Mouse (Mus musculus): Measurements from ENCODE around the gene Sh3bp5l. TPM values are rescaled to one million over a fixed set of nuclear protein-coding genes. Genes with fewer than 3 reads are reported as not detected.
A peak's percentile ranks its signal among the peaks of the same experiment; 100 is the strongest.

Gene Sh3bp5l
- polyA plus RNA-seq, 1 experiment from 2014 or later, result 21.0 TPM

DNA sequence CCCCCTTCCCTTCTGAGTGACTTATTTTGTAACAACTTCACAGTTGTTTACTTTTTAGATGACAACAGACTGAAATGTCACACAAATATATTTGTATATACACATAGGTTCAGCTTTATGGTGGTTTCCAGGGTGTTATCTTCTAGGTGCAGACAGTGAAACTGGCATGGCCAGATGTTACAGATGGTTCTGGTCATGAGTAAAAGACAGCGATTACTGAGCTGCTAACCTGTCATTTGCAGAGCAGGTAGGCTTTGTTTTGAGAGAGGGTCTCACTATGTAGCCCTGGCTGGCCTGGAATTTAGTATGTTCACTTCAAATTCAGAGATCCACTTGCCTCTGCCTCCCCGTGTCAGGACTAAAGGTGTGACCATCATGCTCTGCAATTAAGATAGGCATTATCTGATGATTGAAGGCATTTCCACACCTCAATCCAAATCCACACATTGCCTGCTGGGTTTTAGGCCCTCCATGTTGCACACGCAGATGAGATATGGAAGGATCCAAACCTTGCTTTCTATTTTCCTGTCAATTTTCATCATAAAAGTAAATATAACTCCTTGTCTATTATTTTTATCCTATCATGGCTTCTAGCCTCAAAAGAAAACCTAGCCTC lies 5.8 kb upstream of the Sh3bp5l start:
- no peaks in the 10 kb centered on the region for H3K9me3 ChIP-seq (replicated peaks; ENCODE audit: control insufficient read depth, low read length)
- H3K36me3 ChIP-seq (replicated peaks; ENCODE audit: control insufficient read depth, insufficient read depth, low read depth, low read length), result no peaks in the 10 kb centered on the region
- no peak overlapping the region for H3K4me3 ChIP-seq (ENCODE audit: low read depth, low read length)
- WGBS, result 75% methylated on average over 3 of the region's 3 CpGs
- no peak overlapping the region for H3K27ac ChIP-seq (replicated peaks; ENCODE audit: low read depth, low read length)
- no peak for ATAC-seq (replicated peaks; ENCODE audit: insufficient number of reproducible peaks, low FRiP score, low TSS enrichment, low read depth)
- H3K27me3 ChIP-seq (ENCODE audit: control insufficient read depth, insufficient read depth, low read length), result no peaks in the 10 kb centered on the region
- H3K4me1 ChIP-seq (ENCODE audit: control insufficient read depth, insufficient read depth, low read length), result no peaks in the 10 kb centered on the region; the same call in 1 of the 2 replicates
- no peak for DNase-seq (ENCODE audit: low spot score)
- no peak overlapping the region for H3K4me2 ChIP-seq (ENCODE audit: low read depth, low read length)
- H3K9ac ChIP-seq (replicated peaks; ENCODE audit: low read length), result no peak overlapping the region

DNA sequence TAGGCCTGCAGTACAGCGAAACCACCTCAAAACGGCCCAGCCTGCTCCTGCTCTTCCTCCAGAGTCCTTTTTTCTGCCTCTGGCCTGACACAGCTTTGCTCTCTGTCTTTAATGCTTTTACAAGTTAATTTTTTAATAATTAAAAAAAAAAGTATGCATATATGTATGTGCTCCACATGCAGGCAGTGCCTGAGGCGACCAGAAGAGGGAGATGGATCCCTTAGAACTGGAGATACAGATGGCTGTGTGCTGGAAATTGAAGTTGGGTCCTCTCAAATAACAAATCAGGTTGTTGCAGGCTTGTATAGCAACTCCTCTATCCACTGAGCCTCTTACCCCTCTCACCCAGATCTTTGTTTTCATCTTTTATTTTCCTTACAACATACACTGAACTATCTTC lies 3.7 kb upstream of the Sh3bp5l start:
- DNase-seq (ENCODE audit: low spot score), result no peak
- Histone ChIP-seq H3K4me3 (ENCODE audit: low read depth, low read length) (no peak overlapping the region), H3K9me3 (replicated peaks; ENCODE audit: control insufficient read depth, low read length) (no peaks in the 10 kb centered on the region), H3K9ac (replicated peaks; ENCODE audit: low read length) (no peak overlapping the region), H3K4me2 (ENCODE audit: low read depth, low read length) (no peak overlapping the region), H3K36me3 (replicated peaks; ENCODE audit: control insufficient read depth, insufficient read depth, low read depth, low read length) (no peaks in the 10 kb centered on the region), H3K27ac (replicated peaks; ENCODE audit: low read depth, low read length) (no peak overlapping the region), H3K27me3 (ENCODE audit: control insufficient read depth, insufficient read depth, low read length) (no peaks in the 10 kb centered on the region), H3K4me1 (ENCODE audit: control insufficient read depth, insufficient read depth, low read length) (no peaks in the 10 kb centered on the region; the same call in 1 of the 2 replicates)
- no peak for ATAC-seq (replicated peaks; ENCODE audit: insufficient number of reproducible peaks, low FRiP score, low TSS enrichment, low read depth)
- 94% methylated on average over 3 of the region's 3 CpGs for WGBS

DNA sequence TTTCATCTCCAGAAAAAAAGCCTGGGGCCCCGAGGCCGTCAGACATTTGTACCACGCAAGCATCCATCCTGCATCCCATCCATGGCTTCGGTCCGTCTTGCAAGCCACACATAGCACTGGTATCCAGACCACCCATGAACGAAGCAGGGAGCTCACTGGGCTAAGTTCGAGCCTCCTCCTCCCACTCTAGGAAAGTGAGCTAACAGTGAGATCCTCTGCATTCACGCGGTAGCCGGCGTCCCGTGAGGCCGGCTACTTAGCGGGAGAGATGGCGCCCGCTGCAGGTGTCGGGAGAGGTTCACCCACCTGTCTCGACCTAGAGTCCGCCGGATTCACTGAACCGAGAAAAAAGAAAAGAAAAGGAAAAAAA lies 633 bp upstream of the Sh3bp5l start:
- Histone ChIP-seq H3K4me3 (ENCODE audit: low read depth, low read length) (peak overlapping the region; percentile 72), H3K27me3 (ENCODE audit: control insufficient read depth, insufficient read depth, low read length) (no peaks in the 10 kb centered on the region), H3K4me2 (ENCODE audit: low read depth, low read length) (peak overlapping the region; percentile 46), H3K9me3 (replicated peaks; ENCODE audit: control insufficient read depth, low read length) (no peaks in the 10 kb centered on the region), H3K4me1 (ENCODE audit: control insufficient read depth, insufficient read depth, low read length) (no peaks in the 10 kb centered on the region), H3K36me3 (replicated peaks; ENCODE audit: control insufficient read depth, insufficient read depth, low read depth, low read length) (no peaks in the 10 kb centered on the region; the same call in 1 of the 2 replicates), H3K27ac (replicated peaks; ENCODE audit: low read depth, low read length) (0 out of 2 replicates have a peak overlapping the region, but pooled peaks have one; percentile 44), H3K9ac (replicated peaks; ENCODE audit: low read length) (peak overlapping the region; percentile 80)
- WGBS, result under 1% methylated on average over 21 of the region's 21 CpGs
- no peak for DNase-seq (ENCODE audit: low spot score)
- ATAC-seq (replicated peaks; ENCODE audit: insufficient number of reproducible peaks, low FRiP score, low TSS enrichment, low read depth), result no peak; the same call in 1 of the 2 replicates

DNA sequence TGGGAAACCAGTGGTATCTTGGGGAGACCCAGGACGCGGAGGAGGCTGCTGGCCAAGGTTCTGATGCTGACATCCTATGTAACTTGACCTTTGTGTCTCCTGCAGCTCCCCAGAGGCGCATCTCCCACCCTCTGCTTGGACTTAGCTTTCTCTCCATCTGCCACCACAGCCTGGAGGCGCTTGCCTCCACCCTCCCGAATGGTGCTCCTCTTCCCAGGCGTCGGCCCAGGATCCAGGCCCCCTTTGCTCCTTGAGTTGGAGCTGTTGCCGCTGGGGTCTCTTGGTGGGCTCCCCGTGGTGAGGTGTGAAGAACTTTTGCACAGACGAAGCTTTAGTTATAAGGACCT lies 598 bp downstream of the Sh3bp5l start:
- 14% methylated on average over 10 of the region's 10 CpGs for WGBS
- H3K4me3 ChIP-seq (ENCODE audit: low read depth, low read length), result peak overlapping the region; percentile 72
- DNase-seq (ENCODE audit: low spot score), result no peak
- H3K27me3 ChIP-seq (ENCODE audit: control insufficient read depth, insufficient read depth, low read length), result no peaks in the 10 kb centered on the region
- peak overlapping the region; percentile 71 for H3K9ac ChIP-seq (replicated peaks; ENCODE audit: low read length)
- no peak for ATAC-seq (replicated peaks; ENCODE audit: insufficient number of reproducible peaks, low FRiP score, low TSS enrichment, low read depth)
- no peak overlapping the region for H3K27ac ChIP-seq (replicated peaks; ENCODE audit: low read depth, low read length)
- H3K9me3 ChIP-seq (replicated peaks; ENCODE audit: control insufficient read depth, low read length), result no peaks in the 10 kb centered on the region
- no peaks in the 10 kb centered on the region; the same call in 1 of the 2 replicates for H3K36me3 ChIP-seq (replicated peaks; ENCODE audit: control insufficient read depth, insufficient read depth, low read depth, low read length)
- H3K4me1 ChIP-seq (ENCODE audit: control insufficient read depth, insufficient read depth, low read length), result no peaks in the 10 kb centered on the region
- peak overlapping the region; percentile 66 for H3K4me2 ChIP-seq (ENCODE audit: low read depth, low read length)

DNA sequence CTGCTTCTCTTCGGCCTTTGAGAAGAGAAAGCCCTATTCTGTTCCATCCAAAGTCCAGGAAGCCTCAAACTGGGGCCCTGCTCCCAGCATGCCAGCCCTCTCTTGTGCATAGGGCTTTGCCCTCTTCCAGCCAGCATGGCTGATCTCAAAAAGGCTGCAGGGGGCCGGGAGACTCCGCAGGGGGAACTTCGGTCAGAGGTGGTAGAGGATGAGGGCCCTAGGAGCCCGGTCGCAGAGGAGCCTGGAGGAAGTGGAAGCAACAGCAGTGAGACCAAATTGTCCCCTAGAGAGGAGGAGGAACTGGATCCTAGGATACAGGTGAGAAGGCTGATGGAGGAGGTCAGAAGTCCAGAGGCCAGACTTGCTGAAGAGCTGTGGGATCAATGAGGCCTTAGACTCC lies 1.0 kb downstream of the Sh3bp5l start:
- Histone ChIP-seq H3K27ac (replicated peaks; ENCODE audit: low read depth, low read length) (no peak overlapping the region), H3K4me1 (ENCODE audit: control insufficient read depth, insufficient read depth, low read length) (no peaks in the 10 kb centered on the region), H3K4me3 (ENCODE audit: low read depth, low read length) (peak overlapping the region; percentile 72), H3K27me3 (ENCODE audit: control insufficient read depth, insufficient read depth, low read length) (no peaks in the 10 kb centered on the region), H3K4me2 (ENCODE audit: low read depth, low read length) (peak overlapping the region; percentile 66), H3K9ac (replicated peaks; ENCODE audit: low read length) (peak overlapping the region; percentile 71; the same call in 1 of the 2 replicates), H3K9me3 (replicated peaks; ENCODE audit: control insufficient read depth, low read length) (no peaks in the 10 kb centered on the region), H3K36me3 (replicated peaks; ENCODE audit: control insufficient read depth, insufficient read depth, low read depth, low read length) (no peaks in the 10 kb centered on the region; the same call in 1 of the 2 replicates)
- DNase-seq (ENCODE audit: low spot score) (no peak), ATAC-seq (replicated peaks; ENCODE audit: insufficient number of reproducible peaks, low FRiP score, low TSS enrichment, low read depth) (no peak)
- 86% methylated on average over 6 of the region's 6 CpGs for WGBS

DNA sequence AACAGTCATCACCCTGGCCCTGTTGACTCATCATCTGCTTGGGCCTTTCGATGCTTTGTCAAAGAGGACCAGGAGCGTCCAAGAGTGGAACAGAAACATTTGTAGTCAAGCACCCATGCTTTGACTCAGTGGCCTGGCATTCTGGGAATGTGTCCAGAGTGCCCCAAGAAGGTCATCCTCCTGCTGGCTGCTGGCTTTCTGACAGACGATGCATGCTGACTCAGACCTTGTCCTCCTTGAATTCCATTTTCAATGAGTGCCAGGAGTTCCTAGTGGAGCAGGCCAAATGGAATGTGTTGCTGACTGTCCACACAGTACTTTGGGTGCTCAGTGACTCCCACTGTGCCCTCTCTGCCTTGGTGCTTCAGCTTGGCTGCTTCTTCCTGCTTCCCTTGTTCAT lies 4.2 kb downstream of the Sh3bp5l start:
- H3K4me1 ChIP-seq (ENCODE audit: control insufficient read depth, insufficient read depth, low read length), result no peaks in the 10 kb centered on the region
- H3K27me3 ChIP-seq (ENCODE audit: control insufficient read depth, insufficient read depth, low read length), result no peaks in the 10 kb centered on the region
- H3K36me3 ChIP-seq (replicated peaks; ENCODE audit: control insufficient read depth, insufficient read depth, low read depth, low read length), result no peaks in the 10 kb centered on the region; the same call in none of the 2 replicates
- ATAC-seq (replicated peaks; ENCODE audit: insufficient number of reproducible peaks, low FRiP score, low TSS enrichment, low read depth), result no peak
- no peak overlapping the region for H3K4me2 ChIP-seq (ENCODE audit: low read depth, low read length)
- no peak overlapping the region for H3K4me3 ChIP-seq (ENCODE audit: low read depth, low read length)
- WGBS, result 72% methylated on average over 3 of the region's 3 CpGs
- H3K9ac ChIP-seq (replicated peaks; ENCODE audit: low read length), result no peak overlapping the region
- no peak for DNase-seq (ENCODE audit: low spot score)
- H3K27ac ChIP-seq (replicated peaks; ENCODE audit: low read depth, low read length), result no peak overlapping the region
- H3K9me3 ChIP-seq (replicated peaks; ENCODE audit: control insufficient read depth, low read length), result no peaks in the 10 kb centered on the region

DNA sequence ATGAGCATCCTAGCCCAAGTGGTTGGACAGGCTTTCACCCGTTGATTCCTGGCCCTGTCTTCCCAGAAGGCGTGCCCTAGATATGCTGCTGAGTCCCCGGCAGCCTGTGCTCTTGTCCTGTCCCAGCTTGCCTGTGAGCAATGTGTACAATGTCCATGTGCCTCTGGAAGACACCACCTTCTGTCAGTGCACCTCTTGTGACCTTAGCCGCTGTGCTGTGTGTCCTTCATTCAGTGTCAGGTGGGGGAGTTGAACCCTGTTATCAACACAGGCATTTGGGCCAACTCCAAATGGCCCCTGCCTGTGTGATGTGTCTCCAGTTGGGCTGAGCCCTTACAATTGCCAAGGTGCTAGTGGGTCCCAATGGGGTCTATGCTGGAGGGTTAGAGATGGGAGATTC lies 16.2 kb downstream of the Sh3bp5l start:
- Histone ChIP-seq H3K4me3 (ENCODE audit: low read depth, low read length) (no peak overlapping the region), H3K36me3 (replicated peaks; ENCODE audit: control insufficient read depth, insufficient read depth, low read depth, low read length) (peaks cover 7% of the 10 kb centered on the region), H3K27ac (replicated peaks; ENCODE audit: low read depth, low read length) (no peak overlapping the region), H3K9ac (replicated peaks; ENCODE audit: low read length) (no peak overlapping the region), H3K9me3 (replicated peaks; ENCODE audit: control insufficient read depth, low read length) (no peaks in the 10 kb centered on the region), H3K4me2 (ENCODE audit: low read depth, low read length) (no peak overlapping the region), H3K27me3 (ENCODE audit: control insufficient read depth, insufficient read depth, low read length) (no peaks in the 10 kb centered on the region), H3K4me1 (ENCODE audit: control insufficient read depth, insufficient read depth, low read length) (no peaks in the 10 kb centered on the region)
- ATAC-seq (replicated peaks; ENCODE audit: insufficient number of reproducible peaks, low FRiP score, low TSS enrichment, low read depth) (no peak), DNase-seq (ENCODE audit: low spot score) (no peak)
- WGBS, result 88% methylated on average over 4 of the region's 4 CpGs

DNA sequence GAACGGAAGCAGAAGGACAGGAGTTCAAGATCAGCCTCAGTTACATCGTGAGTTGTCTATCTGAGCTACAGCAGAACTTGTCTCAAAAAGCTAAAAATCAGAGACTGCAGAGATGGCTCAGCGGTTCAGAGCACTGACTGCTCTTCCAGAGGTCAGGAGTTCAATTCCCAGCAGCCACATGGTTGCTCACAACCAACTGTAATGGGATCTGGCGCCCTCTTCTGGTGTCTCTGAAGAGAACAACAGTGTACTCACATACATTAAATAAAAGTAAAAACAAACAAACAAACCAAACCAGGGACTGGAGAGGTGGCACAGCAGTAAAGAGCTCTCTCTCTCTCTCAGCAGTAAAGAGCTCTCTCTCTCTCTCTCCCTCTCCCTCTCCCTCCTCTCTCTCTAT lies 20.1 kb downstream of the Sh3bp5l start:
- peaks cover 4% of the 10 kb centered on the region for H3K36me3 ChIP-seq (replicated peaks; ENCODE audit: control insufficient read depth, insufficient read depth, low read depth, low read length)
- H3K9me3 ChIP-seq (replicated peaks; ENCODE audit: control insufficient read depth, low read length), result no peaks in the 10 kb centered on the region
- ATAC-seq (replicated peaks; ENCODE audit: insufficient number of reproducible peaks, low FRiP score, low TSS enrichment, low read depth), result no peak
- no peaks in the 10 kb centered on the region for H3K4me1 ChIP-seq (ENCODE audit: control insufficient read depth, insufficient read depth, low read length)
- no peaks in the 10 kb centered on the region for H3K27me3 ChIP-seq (ENCODE audit: control insufficient read depth, insufficient read depth, low read length)
- no peak overlapping the region for H3K9ac ChIP-seq (replicated peaks; ENCODE audit: low read length)
- DNase-seq (ENCODE audit: low spot score), result no peak
- WGBS, result 65% methylated on average over 4 of the region's 4 CpGs
- no peak overlapping the region for H3K4me2 ChIP-seq (ENCODE audit: low read depth, low read length)
- H3K27ac ChIP-seq (replicated peaks; ENCODE audit: low read depth, low read length), result no peak overlapping the region
- H3K4me3 ChIP-seq (ENCODE audit: low read depth, low read length), result no peak overlapping the region

Measured in embryonic facial prominence, embryonic 11.5 days (tissue).